Mouse (Mus musculus) splenic B cell, adult 2 months (primary cell): ENCODE results near the gene Gm11037.
"Not testable (repeated sequence)": the region's sequence is repeated elsewhere in the genome, so short reads cannot be mapped to it uniquely, and the experiment has no call there.

ENCODE experiments used
- DNase-seq: peaks from one replicate; pipeline ENCODE4 v3.0.0-alpha.2; 2011; ENCODE audit warnings: low read depth, low spot score
- H3K27me3 ChIP-seq: 2 replicates; pipeline ENCODE4 v1.6.1; 2012; ENCODE audit warnings: mild to moderate bottlenecking, low read length, moderate library complexity, mixed read lengths; ENCODE audit not compliant: control insufficient read depth, poor library complexity, insufficient read depth, severe bottlenecking
- H3K36me3 ChIP-seq: 2 replicates; pipeline ENCODE4 v1.6.1; 2012; ENCODE audit warnings: mild to moderate bottlenecking, low read length, moderate library complexity, mixed read lengths; ENCODE audit not compliant: control insufficient read depth, poor library complexity, insufficient read depth, severe bottlenecking

Gm11037 gene

GRCm38 (mm10) chr2:131132930-131133547 lies at the start of gene Gm11037:
Gene Gm11037, plus strand, starts transcription at chr2:131133497.
- Histone ChIP-seq H3K27me3 (no peaks in the 10 kb centered on the region), H3K36me3 (no peaks in the 10 kb centered on the region)
- DNase-seq, result no peak

- no peaks in the 10 kb centered on the region for H3K27me3 ChIP-seq
- DNase-seq, result no peak
- no peaks in the 10 kb centered on the region for H3K36me3 ChIP-seq
Measured at GRCm38 (mm10) chr2:131084206-131084605, 49.1 kb upstream of the Gm11037 start.

- Histone ChIP-seq H3K27me3 (no peaks in the 10 kb centered on the region), H3K36me3 (no peaks in the 10 kb centered on the region)
- no peak for DNase-seq
Measured at GRCm38 (mm10) chr2:131086667-131087390, 46.5 kb upstream of the Gm11037 start, which contains the start of gene Siglec1. Gene Siglec1, minus strand, starts transcription at chr2:131086765.

- Histone ChIP-seq H3K36me3 (no peaks in the 10 kb centered on the region), H3K27me3 (no peaks in the 10 kb centered on the region)
- no peak for DNase-seq
Measured at GRCm38 (mm10) chr2:131088581-131088980, 44.7 kb upstream of the Gm11037 start.

- no peaks in the 10 kb centered on the region for H3K27me3 ChIP-seq
- no peaks in the 10 kb centered on the region for H3K36me3 ChIP-seq
- DNase-seq, result no peak
Measured at GRCm38 (mm10) chr2:131089634-131090033, 43.7 kb upstream of the Gm11037 start.

- no peaks in the 10 kb centered on the region for H3K27me3 ChIP-seq
- DNase-seq, result no peak
Measured at GRCm38 (mm10) chr2:131090852-131091251, 42.4 kb upstream of the Gm11037 start.

GRCm38 (mm10) chr2:131093577-131093976 lies 39.7 kb upstream of the Gm11037 start:
- no peaks in the 10 kb centered on the region for H3K36me3 ChIP-seq
- no peaks in the 10 kb centered on the region for H3K27me3 ChIP-seq
- no peak for DNase-seq

More at GRCm38 (mm10) chr2:131090852-131091251, 42.4 kb upstream of the Gm11037 start:
- no peaks in the 10 kb centered on the region for H3K36me3 ChIP-seq

- DNase-seq, result peak; percentile 84
- Histone ChIP-seq H3K27me3 (no peaks in the 10 kb centered on the region), H3K36me3 (no peaks in the 10 kb centered on the region)
Measured at GRCm38 (mm10) chr2:131094823-131095222, 38.5 kb upstream of the Gm11037 start.

- no peak for DNase-seq
Measured at GRCm38 (mm10) chr2:131096101-131096795, 37.0 kb upstream of the Gm11037 start.

GRCm38 (mm10) chr2:131097087-131097486 lies 36.2 kb upstream of the Gm11037 start:
- Histone ChIP-seq H3K27me3 (no peaks in the 10 kb centered on the region), H3K36me3 (no peaks in the 10 kb centered on the region)
- DNase-seq, result no peak

More at GRCm38 (mm10) chr2:131096101-131096795, 37.0 kb upstream of the Gm11037 start:
- Histone ChIP-seq H3K36me3 (no peaks in the 10 kb centered on the region), H3K27me3 (no peaks in the 10 kb centered on the region)

- no peak for DNase-seq
- no peaks in the 10 kb centered on the region for H3K27me3 ChIP-seq
- no peaks in the 10 kb centered on the region for H3K36me3 ChIP-seq
Measured at GRCm38 (mm10) chr2:131101530-131101929, 31.8 kb upstream of the Gm11037 start.

- no peaks in the 10 kb centered on the region for H3K27me3 ChIP-seq
- no peaks in the 10 kb centered on the region for H3K36me3 ChIP-seq
- DNase-seq, result no peak
Measured at GRCm38 (mm10) chr2:131104021-131104420, 29.3 kb upstream of the Gm11037 start.

GRCm38 (mm10) chr2:131105061-131105460 lies 28.2 kb upstream of the Gm11037 start:
- H3K27me3 ChIP-seq, H3K36me3 ChIP-seq, DNase-seq: not testable (repeated sequence)

GRCm38 (mm10) chr2:131105989-131106388 lies 27.3 kb upstream of the Gm11037 start:
- no peak for DNase-seq
- Histone ChIP-seq H3K36me3 (no peaks in the 10 kb centered on the region), H3K27me3 (no peaks in the 10 kb centered on the region)

- no peak for DNase-seq
- Histone ChIP-seq H3K27me3 (no peaks in the 10 kb centered on the region), H3K36me3 (no peaks in the 10 kb centered on the region)
Measured at GRCm38 (mm10) chr2:131118968-131119574, 14.2 kb upstream of the Gm11037 start.
